Mouse (Mus musculus): ENCODE results near the gene Tmem127. TPM values are rescaled to one million over a fixed set of nuclear protein-coding genes. Genes with fewer than 3 reads are reported as not detected.
"Not testable (repeated sequence)": the region's sequence is repeated elsewhere in the genome, so short reads cannot be mapped to it uniquely, and the experiment has no call there.

Gene Tmem127
- polyA plus RNA-seq, 1 experiment from 2014 or later = 32.8 TPM

DNA sequence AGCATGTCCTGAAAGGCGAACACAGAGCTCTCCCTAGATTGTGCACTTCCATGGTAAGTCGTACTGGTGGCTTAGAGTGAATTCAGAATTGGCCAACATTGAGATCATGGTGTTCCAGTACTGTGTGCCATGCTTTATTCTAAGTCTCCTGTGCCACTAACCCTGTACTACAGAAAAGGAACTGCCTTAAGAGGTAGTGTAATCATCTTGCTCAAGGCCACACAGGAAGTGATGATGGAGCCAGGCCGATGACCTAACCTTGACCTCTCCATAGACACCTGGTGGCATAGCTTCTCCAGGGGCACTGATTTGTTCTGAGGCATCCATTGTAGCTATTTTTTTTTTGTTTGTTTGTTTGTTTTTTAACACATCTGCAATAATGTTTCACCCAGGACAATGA is 54.2 kb downstream of the Tmem127 start:
- H3K9me3 ChIP-seq = no peaks in the 10 kb centered on the region
- no peaks in the 10 kb centered on the region for H3K4me1 ChIP-seq
- no peak overlapping the region for H3K4me3 ChIP-seq
- no peak overlapping the region for H3K4me2 ChIP-seq
- H3K27ac ChIP-seq = no peak overlapping the region
- peaks cover 44% of the 10 kb centered on the region for H3K36me3 ChIP-seq
- ATAC-seq (ENCODE audit: insufficient number of reproducible peaks, low FRiP score, low TSS enrichment, low read depth) = no peak
- 89% methylated on average over 3 of the region's 3 CpGs for WGBS
- no peaks in the 10 kb centered on the region for H3K27me3 ChIP-seq
- no peak overlapping the region for H3K9ac ChIP-seq

DNA sequence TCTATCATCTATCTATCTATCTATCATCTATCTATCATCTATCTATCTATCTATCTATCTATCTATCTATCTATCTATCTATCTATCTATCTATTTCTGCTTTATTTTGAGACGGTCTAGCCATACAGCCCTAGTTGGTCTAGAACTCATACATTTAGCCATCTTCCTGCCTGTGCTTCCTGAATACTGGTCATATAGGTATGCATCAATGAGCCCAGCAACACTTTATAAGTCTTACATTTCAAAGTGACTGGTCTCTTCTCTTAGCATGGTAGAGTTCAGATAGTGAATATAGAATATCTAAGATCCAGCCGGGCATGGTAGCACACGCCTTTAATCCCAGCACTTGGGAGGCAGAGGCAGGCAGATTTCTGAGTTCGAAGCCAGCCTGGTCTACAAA is 56.5 kb downstream of the Tmem127 start:
- 95% methylated on average over 4 of the region's 4 CpGs for WGBS
- peaks cover 22% of the 10 kb centered on the region for H3K36me3 ChIP-seq
- H3K4me3 ChIP-seq; H3K27me3 ChIP-seq; H3K27ac ChIP-seq; H3K9me3 ChIP-seq; ATAC-seq (ENCODE audit: insufficient number of reproducible peaks, low FRiP score, low TSS enrichment, low read depth); H3K4me1 ChIP-seq; H3K4me2 ChIP-seq; H3K9ac ChIP-seq: not testable (repeated sequence)

DNA sequence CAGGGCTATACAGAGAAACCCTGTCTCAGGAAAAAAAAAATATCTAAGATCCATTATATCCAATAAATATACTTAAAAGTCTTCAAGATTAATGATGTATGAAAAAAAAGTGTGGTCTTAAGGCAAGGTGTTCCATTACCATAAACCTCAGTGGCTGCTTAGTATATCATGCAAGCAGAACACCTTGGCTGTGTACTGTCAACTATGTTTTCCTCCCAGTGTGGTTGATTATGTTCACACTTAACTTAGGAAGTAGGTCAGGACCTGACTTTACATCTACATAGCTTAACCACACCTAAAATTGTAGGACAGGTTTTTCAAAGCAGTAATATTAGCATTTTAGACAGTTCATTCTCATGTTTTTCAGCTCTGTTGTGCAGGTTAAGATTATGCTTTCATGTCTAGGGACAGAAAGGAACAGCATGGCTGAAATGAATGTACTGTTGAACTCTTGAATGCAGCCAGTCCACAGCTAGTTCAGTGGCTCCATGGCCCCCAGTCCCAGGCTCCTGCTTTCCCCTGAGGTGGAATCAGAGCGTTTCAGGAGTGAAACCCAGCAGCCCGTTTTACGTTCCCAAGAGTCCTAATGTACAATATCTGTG is 57.0 kb downstream of the Tmem127 start:
- no peaks in the 10 kb centered on the region for H3K4me1 ChIP-seq
- H3K36me3 ChIP-seq = peaks cover 16% of the 10 kb centered on the region
- ATAC-seq (ENCODE audit: insufficient number of reproducible peaks, low FRiP score, low TSS enrichment, low read depth) = no peak
- no peak overlapping the region for H3K4me2 ChIP-seq
- WGBS = 77% methylated on average over 3 of the region's 3 CpGs
- H3K9me3 ChIP-seq = no peaks in the 10 kb centered on the region
- no peak overlapping the region for H3K4me3 ChIP-seq
- H3K27ac ChIP-seq = no peak overlapping the region
- no peaks in the 10 kb centered on the region for H3K27me3 ChIP-seq
- no peak overlapping the region for H3K9ac ChIP-seq

DNA sequence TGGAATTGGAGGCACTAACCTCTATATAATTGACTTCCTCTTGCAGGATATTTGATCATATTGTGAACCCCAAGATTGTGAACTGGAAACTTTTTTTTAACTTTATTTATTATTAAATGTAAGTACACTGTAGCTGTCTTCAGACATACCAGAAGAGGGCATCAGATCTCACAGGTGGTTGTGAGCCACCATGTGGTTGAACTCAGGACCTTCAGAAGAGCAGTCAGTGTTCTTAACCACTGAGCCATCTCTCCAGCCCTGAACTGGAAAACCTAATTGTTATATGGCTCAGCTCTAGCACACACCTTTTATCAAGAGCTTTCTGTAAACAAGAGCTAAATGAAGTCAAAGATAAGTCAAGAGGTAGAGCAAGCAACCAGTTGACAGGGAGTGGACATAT is 58.4 kb downstream of the Tmem127 start:
- ATAC-seq (ENCODE audit: insufficient number of reproducible peaks, low FRiP score, low TSS enrichment, low read depth) = no peak
- Histone ChIP-seq H3K27me3 (no peaks in the 10 kb centered on the region), H3K9me3 (no peaks in the 10 kb centered on the region)

DNA sequence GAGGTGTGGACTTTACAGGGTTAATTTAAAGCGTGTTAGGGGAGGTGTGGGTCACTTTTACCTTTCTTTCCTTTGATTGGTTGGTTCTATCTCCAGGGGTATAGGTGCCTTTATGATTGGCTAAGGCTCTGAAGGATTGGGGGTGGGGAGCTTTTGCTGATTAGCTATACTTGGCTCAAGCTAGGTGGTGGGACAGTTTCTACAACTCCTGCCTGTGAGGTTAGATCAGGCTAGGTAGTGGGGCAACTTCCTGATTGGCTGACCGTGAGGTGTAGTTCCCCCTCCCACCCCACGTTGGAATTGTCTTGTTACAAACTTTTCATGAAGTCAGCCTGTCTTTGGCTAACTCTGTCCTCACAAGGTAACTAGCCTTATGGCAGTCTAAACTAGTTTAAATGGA is 59.5 kb downstream of the Tmem127 start:
- Histone ChIP-seq H3K27ac (no peak overlapping the region), H3K36me3 (no peaks in the 10 kb centered on the region), H3K4me3 (no peak overlapping the region), H3K9me3 (no peaks in the 10 kb centered on the region), H3K27me3 (no peaks in the 10 kb centered on the region), H3K4me2 (no peak overlapping the region), H3K9ac (no peak overlapping the region), H3K4me1 (no peaks in the 10 kb centered on the region)
- WGBS = 35% methylated on average over 3 of the region's 3 CpGs
- no peak for ATAC-seq (ENCODE audit: insufficient number of reproducible peaks, low FRiP score, low TSS enrichment, low read depth)

More for the DNA sequence above, 58.4 kb downstream of the Tmem127 start:
- Histone ChIP-seq H3K9ac (no peak overlapping the region), H3K27ac (no peak overlapping the region), H3K4me1 (no peaks in the 10 kb centered on the region), H3K4me3 (no peak overlapping the region), H3K4me2 (no peak overlapping the region), H3K36me3 (peaks cover 6% of the 10 kb centered on the region; the same call in 1 of the 2 replicates)

DNA sequence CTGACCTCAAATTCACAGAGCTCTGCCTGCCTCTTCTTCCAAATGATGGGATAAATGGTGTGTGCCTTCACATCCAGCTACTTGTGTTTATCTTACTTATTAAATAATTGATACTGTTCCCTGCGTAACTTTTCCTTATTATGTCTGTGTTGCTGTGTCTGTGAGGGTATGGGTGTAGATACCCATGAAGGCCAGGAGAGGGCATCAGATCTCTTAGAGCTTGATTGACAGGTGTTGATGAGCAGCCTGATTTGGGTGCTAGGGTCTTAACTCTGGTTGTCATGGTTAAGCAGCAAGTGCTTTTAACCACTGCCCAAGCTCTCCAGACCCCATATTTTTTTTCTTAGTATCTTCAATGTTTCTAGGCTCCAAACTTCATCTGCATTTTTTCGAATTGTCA is 61.0 kb downstream of the Tmem127 start:
- WGBS = 93% methylated on average over 2 of the region's 2 CpGs
- Histone ChIP-seq H3K4me3 (no peak overlapping the region), H3K27me3 (no peaks in the 10 kb centered on the region), H3K4me1 (no peaks in the 10 kb centered on the region), H3K9me3 (no peaks in the 10 kb centered on the region), H3K9ac (no peak overlapping the region), H3K4me2 (no peak overlapping the region), H3K36me3 (no peaks in the 10 kb centered on the region), H3K27ac (no peak overlapping the region)
- no peak for ATAC-seq (ENCODE audit: insufficient number of reproducible peaks, low FRiP score, low TSS enrichment, low read depth)

DNA sequence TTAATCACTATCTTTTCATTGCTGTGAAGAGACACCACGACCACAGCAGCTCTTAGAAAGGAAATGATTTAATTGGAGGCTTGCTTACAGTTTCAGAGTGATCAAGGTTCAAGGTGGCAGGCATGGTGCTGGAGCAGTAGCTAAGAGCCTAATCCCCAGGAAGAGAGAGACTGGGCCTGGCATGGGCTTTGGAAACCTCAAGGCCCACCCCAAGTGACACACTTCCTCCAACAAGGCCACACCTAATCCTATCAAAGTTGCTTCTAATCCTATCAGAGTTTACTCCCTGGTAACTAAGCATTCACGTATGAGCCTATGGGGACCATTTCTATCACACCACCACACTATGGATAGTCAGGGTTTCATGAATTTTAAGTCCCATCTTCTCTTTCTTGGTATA is 62.5 kb downstream of the Tmem127 start:
- no peaks in the 10 kb centered on the region for H3K9me3 ChIP-seq
- WGBS = 46% methylated on average over 2 of the region's 2 CpGs

DNA sequence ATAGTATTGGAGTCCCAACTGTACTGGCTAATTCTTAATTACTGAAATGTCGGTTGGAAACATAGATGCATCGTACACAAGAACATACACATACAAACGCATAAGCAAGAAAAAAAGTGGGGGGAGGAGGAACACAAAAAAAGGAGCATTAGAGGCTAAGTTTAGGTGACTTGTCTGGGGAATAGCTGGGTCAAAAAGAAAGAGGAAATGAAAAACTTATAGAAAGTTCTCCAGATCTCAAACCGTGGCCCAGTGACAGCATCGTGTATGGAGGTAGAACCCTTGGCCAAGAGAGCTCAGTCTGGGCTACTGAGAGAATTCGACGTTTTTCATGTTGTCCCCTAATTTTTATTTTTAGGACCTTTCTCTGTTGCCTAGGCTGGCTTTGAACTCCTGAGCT is 63.0 kb downstream of the Tmem127 start:
- Histone ChIP-seq H3K9ac (no peak overlapping the region), H3K4me1 (no peaks in the 10 kb centered on the region), H3K27ac (no peak overlapping the region), H3K27me3 (no peaks in the 10 kb centered on the region), H3K4me2 (no peak overlapping the region), H3K9me3 (no peaks in the 10 kb centered on the region), H3K36me3 (no peaks in the 10 kb centered on the region), H3K4me3 (no peak overlapping the region)
- ATAC-seq (ENCODE audit: insufficient number of reproducible peaks, low FRiP score, low TSS enrichment, low read depth) = no peak
- 85% methylated on average over 7 of the region's 7 CpGs for WGBS

More for the DNA sequence above, 62.5 kb downstream of the Tmem127 start:
- Histone ChIP-seq H3K4me3 (no peak overlapping the region), H3K4me1 (no peaks in the 10 kb centered on the region), H3K27ac (no peak overlapping the region), H3K27me3 (no peaks in the 10 kb centered on the region), H3K4me2 (no peak overlapping the region), H3K36me3 (no peaks in the 10 kb centered on the region), H3K9ac (no peak overlapping the region)
- ATAC-seq (ENCODE audit: insufficient number of reproducible peaks, low FRiP score, low TSS enrichment, low read depth) = no peak

Other genes starting within 250 kb of the Tmem127 start
- gene Ap4e1, start 239.2 kb upstream of the Tmem127 start, polyA plus RNA-seq (2015; fragmentation: Nextera tagmentation; extraction: Ambion mirVana) = 9.4 and 9.5 TPM in 2 replicates
- 47.1 and 48.2 TPM in 2 replicates for gene Blvra, start 177.2 kb upstream of the Tmem127 start, polyA plus RNA-seq (2015; fragmentation: Nextera tagmentation; extraction: Ambion mirVana)
- 61.3 and 62.5 TPM in 2 replicates for gene Ncaph, start 114.0 kb upstream of the Tmem127 start, polyA plus RNA-seq (2015; fragmentation: Nextera tagmentation; extraction: Ambion mirVana)
- gene Itpripl1, start 104.5 kb upstream of the Tmem127 start, polyA plus RNA-seq (2015; fragmentation: Nextera tagmentation; extraction: Ambion mirVana) = 26.0 and 26.8 TPM in 2 replicates
- 1.2 and 1.3 TPM in 2 replicates for gene 1810024B03Rik, start 39.6 kb upstream of the Tmem127 start, polyA plus RNA-seq (2015; fragmentation: Nextera tagmentation; extraction: Ambion mirVana)
- 42.0 and 46.8 TPM in 2 replicates for gene Snrnp200, start 39.5 kb upstream of the Tmem127 start, polyA plus RNA-seq (2015; fragmentation: Nextera tagmentation; extraction: Ambion mirVana)
- gene Ciao1, start 92 bp upstream of the Tmem127 start, polyA plus RNA-seq (2015; fragmentation: Nextera tagmentation; extraction: Ambion mirVana) = 64.0 and 68.0 TPM in 2 replicates
- gene Stard7, start 22.3 kb downstream of the Tmem127 start, polyA plus RNA-seq (2015; fragmentation: Nextera tagmentation; extraction: Ambion mirVana) = 58.2 and 63.2 TPM in 2 replicates
- 7.4 TPM in 2 replicates for gene Dusp2, start 88.3 kb downstream of the Tmem127 start, polyA plus RNA-seq (2015; fragmentation: Nextera tagmentation; extraction: Ambion mirVana)
- gene Astl, start 90.7 kb downstream of the Tmem127 start, polyA plus RNA-seq (2015; fragmentation: Nextera tagmentation; extraction: Ambion mirVana) = 0.12 and 0.22 TPM in 2 replicates
- gene Adra2b, start 115.3 kb downstream of the Tmem127 start, polyA plus RNA-seq (2015; fragmentation: Nextera tagmentation; extraction: Ambion mirVana) = 0.38 and 0.48 TPM in 2 replicates
- gene Gpat2, start 177.3 kb downstream of the Tmem127 start, polyA plus RNA-seq (2015; fragmentation: Nextera tagmentation; extraction: Ambion mirVana) = 0.44 and 0.51 TPM in 2 replicates
- 22.1 and 27.5 TPM in 2 replicates for gene Fahd2a, start 196.7 kb downstream of the Tmem127 start, polyA plus RNA-seq (2015; fragmentation: Nextera tagmentation; extraction: Ambion mirVana)